Mouse (Mus musculus): ENCODE results near the gene Wnt2. TPM values are rescaled to one million over a fixed set of nuclear protein-coding genes. Genes with fewer than 3 reads are reported as not detected.

Wnt2 gene
- polyA plus RNA-seq (2014; fragmentation: Nextera tagmentation; extraction: Ambion mirVana) = 0.99 and 2.1 TPM in 2 replicates

- Histone ChIP-seq H3K4me3 (ENCODE audit: low read depth, low read length) (peak within 1 kb of the TSS; percentile 44), H3K36me3 (ENCODE audit: control insufficient read depth, insufficient read depth, low read length) (no peaks in the 10 kb centered on the region), H3K4me2 (replicated peaks; ENCODE audit: low read depth, low read length) (peak within 1 kb of the TSS; percentile 96), H3K9ac (ENCODE audit: low read depth, low read length) (peak within 1 kb of the TSS; percentile 27; the same call in 1 of the 2 replicates), H3K27ac (ENCODE audit: low read depth, low read length) (no peak within 1 kb of the TSS), H3K27me3 (ENCODE audit: control insufficient read depth, insufficient read depth, low read length) (peaks cover 31% of the 10 kb centered on the region), H3K9me3 (ENCODE audit: control insufficient read depth, low read length) (no peaks in the 10 kb centered on the region), H3K4me1 (replicated peaks; ENCODE audit: control insufficient read depth, insufficient read depth, low read length) (no peaks in the 10 kb centered on the region; the same call in 1 of the 2 replicates)
- under 1% methylated on average over 45 of the region's 47 CpGs for WGBS
- ATAC-seq (ENCODE audit: low FRiP score) (peak; percentile 56), DNase-seq (ENCODE audit: low spot score) (peak; percentile 57)
Measured at GRCm38 (mm10) chr6:18029746-18030656, at the start of gene Wnt2. TSS of gene Wnt2 (minus strand) at chr6:18030585.

DNA sequence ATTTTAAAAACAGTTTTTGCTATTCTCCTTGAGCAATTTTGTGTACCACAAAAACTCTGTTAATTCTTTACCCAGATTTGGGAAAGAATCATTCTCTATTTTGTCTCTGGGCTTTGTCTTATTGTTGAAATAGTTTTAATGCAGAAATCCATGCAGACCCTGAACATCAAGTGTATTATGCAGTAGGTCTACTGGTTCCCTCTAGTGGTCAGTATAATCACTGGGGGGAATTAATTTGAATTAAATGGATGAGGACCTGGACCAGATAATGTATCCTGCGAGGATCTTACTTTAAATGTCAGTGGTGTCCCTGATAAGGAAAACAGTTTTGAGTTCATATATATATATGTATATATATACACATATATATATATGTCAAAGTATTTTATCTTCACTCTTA, 48.2 kb upstream of the Wnt2 start:
- DNase-seq (ENCODE audit: low spot score) (peak; percentile 34), ATAC-seq (ENCODE audit: low FRiP score) (peak; percentile 59; the same call in 1 of the 2 replicates)
- Histone ChIP-seq H3K4me3 (ENCODE audit: low read depth, low read length) (no peak overlapping the region), H3K4me2 (replicated peaks; ENCODE audit: low read depth, low read length) (no peak overlapping the region), H3K27ac (ENCODE audit: low read depth, low read length) (no peak overlapping the region), H3K36me3 (ENCODE audit: control insufficient read depth, insufficient read depth, low read length) (no peaks in the 10 kb centered on the region), H3K27me3 (ENCODE audit: control insufficient read depth, insufficient read depth, low read length) (no peaks in the 10 kb centered on the region), H3K9me3 (ENCODE audit: control insufficient read depth, low read length) (no peaks in the 10 kb centered on the region), H3K4me1 (replicated peaks; ENCODE audit: control insufficient read depth, insufficient read depth, low read length) (no peaks in the 10 kb centered on the region), H3K9ac (ENCODE audit: low read depth, low read length) (no peak overlapping the region)
- WGBS = 40% methylated on average over 1 of the region's 1 CpGs

DNA sequence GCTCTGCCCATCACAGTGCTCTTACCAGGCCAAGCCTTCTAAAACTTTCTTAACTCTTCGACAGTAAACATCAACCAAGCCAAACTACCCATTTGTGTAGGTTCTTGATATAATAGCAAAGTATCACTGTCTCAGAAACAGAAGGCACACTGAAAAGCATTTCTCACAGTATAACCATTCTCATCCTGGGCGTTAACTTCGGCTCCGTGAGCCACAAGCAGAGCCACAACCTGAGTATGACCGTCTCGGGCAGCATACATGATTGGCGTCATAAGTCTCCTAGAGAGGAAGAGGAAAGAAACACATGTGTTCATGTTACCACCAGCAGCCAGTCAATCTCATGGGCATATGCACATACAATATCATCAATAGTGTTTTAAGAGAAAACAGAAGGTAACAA, 46.6 kb upstream of the Wnt2 start:
- no peak overlapping the region for H3K4me2 ChIP-seq (replicated peaks; ENCODE audit: low read depth, low read length)
- no peak overlapping the region for H3K9ac ChIP-seq (ENCODE audit: low read depth, low read length)
- no peak overlapping the region for H3K4me3 ChIP-seq (ENCODE audit: low read depth, low read length)
- H3K4me1 ChIP-seq (replicated peaks; ENCODE audit: control insufficient read depth, insufficient read depth, low read length) = no peaks in the 10 kb centered on the region
- H3K27me3 ChIP-seq (ENCODE audit: control insufficient read depth, insufficient read depth, low read length) = no peaks in the 10 kb centered on the region
- ATAC-seq (ENCODE audit: low FRiP score) (no peak), DNase-seq (ENCODE audit: low spot score) (no peak)
- H3K36me3 ChIP-seq (ENCODE audit: control insufficient read depth, insufficient read depth, low read length) = no peaks in the 10 kb centered on the region
- H3K27ac ChIP-seq (ENCODE audit: low read depth, low read length) = no peak overlapping the region
- WGBS = 83% methylated on average over 7 of the region's 7 CpGs
- H3K9me3 ChIP-seq (ENCODE audit: control insufficient read depth, low read length) = no peaks in the 10 kb centered on the region

DNA sequence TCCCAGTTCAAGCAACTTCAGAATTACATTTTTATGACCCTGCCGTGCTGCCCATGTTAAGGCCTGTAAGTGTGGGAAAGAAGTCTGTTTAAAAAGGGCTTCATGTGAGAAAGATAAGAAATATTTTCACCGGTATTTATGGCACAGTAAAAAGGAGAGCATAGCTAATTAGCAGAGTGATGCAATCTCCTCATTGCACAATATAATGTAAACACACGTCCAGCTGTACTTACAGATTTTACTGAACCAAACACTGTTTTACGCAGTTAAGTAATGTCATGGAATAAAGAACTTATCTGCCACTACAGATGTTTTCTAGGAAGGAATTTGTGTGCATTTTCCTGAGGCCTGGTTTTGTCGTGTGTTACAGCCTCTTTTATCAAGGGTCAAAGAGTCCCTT, 46.2 kb upstream of the Wnt2 start:
- 82% methylated on average over 5 of the region's 5 CpGs for WGBS
- no peaks in the 10 kb centered on the region for H3K27me3 ChIP-seq (ENCODE audit: control insufficient read depth, insufficient read depth, low read length)
- no peak for DNase-seq (ENCODE audit: low spot score)
- H3K4me3 ChIP-seq (ENCODE audit: low read depth, low read length) = no peak overlapping the region
- no peak for ATAC-seq (ENCODE audit: low FRiP score)
- no peaks in the 10 kb centered on the region for H3K4me1 ChIP-seq (replicated peaks; ENCODE audit: control insufficient read depth, insufficient read depth, low read length)
- H3K36me3 ChIP-seq (ENCODE audit: control insufficient read depth, insufficient read depth, low read length) = no peaks in the 10 kb centered on the region
- H3K9ac ChIP-seq (ENCODE audit: low read depth, low read length) = no peak overlapping the region
- no peaks in the 10 kb centered on the region for H3K9me3 ChIP-seq (ENCODE audit: control insufficient read depth, low read length)
- no peak overlapping the region for H3K27ac ChIP-seq (ENCODE audit: low read depth, low read length)
- no peak overlapping the region for H3K4me2 ChIP-seq (replicated peaks; ENCODE audit: low read depth, low read length)

- Histone ChIP-seq H3K9me3 (ENCODE audit: control insufficient read depth, low read length) (no peaks in the 10 kb centered on the region), H3K9ac (ENCODE audit: low read depth, low read length) (no peak overlapping the region), H3K27ac (ENCODE audit: low read depth, low read length) (no peak overlapping the region), H3K4me1 (replicated peaks; ENCODE audit: control insufficient read depth, insufficient read depth, low read length) (no peaks in the 10 kb centered on the region), H3K4me3 (ENCODE audit: low read depth, low read length) (no peak overlapping the region), H3K4me2 (replicated peaks; ENCODE audit: low read depth, low read length) (no peak overlapping the region), H3K36me3 (ENCODE audit: control insufficient read depth, insufficient read depth, low read length) (no peaks in the 10 kb centered on the region), H3K27me3 (ENCODE audit: control insufficient read depth, insufficient read depth, low read length) (no peaks in the 10 kb centered on the region)
- 83% methylated on average over 4 of the region's 4 CpGs for WGBS
- ATAC-seq (ENCODE audit: low FRiP score) (no peak), DNase-seq (ENCODE audit: low spot score) (no peak)
Measured at GRCm38 (mm10) chr6:18057899-18058298, 27.5 kb upstream of the Wnt2 start.

GRCm38 (mm10) chr6:18051702-18052101, 21.3 kb upstream of the Wnt2 start:
- no peak for DNase-seq (ENCODE audit: low spot score)
- no peaks in the 10 kb centered on the region for H3K9me3 ChIP-seq (ENCODE audit: control insufficient read depth, low read length)

GRCm38 (mm10) chr6:18044299-18044698, 13.9 kb upstream of the Wnt2 start:
- H3K4me1 ChIP-seq (replicated peaks; ENCODE audit: control insufficient read depth, insufficient read depth, low read length) = no peaks in the 10 kb centered on the region
- WGBS = 83% methylated on average over 4 of the region's 4 CpGs
- no peak overlapping the region for H3K4me2 ChIP-seq (replicated peaks; ENCODE audit: low read depth, low read length)

More at GRCm38 (mm10) chr6:18051702-18052101, 21.3 kb upstream of the Wnt2 start:
- Histone ChIP-seq H3K4me1 (replicated peaks; ENCODE audit: control insufficient read depth, insufficient read depth, low read length) (no peaks in the 10 kb centered on the region), H3K9ac (ENCODE audit: low read depth, low read length) (no peak overlapping the region), H3K4me2 (replicated peaks; ENCODE audit: low read depth, low read length) (no peak overlapping the region), H3K36me3 (ENCODE audit: control insufficient read depth, insufficient read depth, low read length) (no peaks in the 10 kb centered on the region), H3K4me3 (ENCODE audit: low read depth, low read length) (no peak overlapping the region), H3K27me3 (ENCODE audit: control insufficient read depth, insufficient read depth, low read length) (no peaks in the 10 kb centered on the region), H3K27ac (ENCODE audit: low read depth, low read length) (no peak overlapping the region)
- ATAC-seq (ENCODE audit: low FRiP score) = no peak
- WGBS = 53% methylated on average over 5 of the region's 5 CpGs

DNA sequence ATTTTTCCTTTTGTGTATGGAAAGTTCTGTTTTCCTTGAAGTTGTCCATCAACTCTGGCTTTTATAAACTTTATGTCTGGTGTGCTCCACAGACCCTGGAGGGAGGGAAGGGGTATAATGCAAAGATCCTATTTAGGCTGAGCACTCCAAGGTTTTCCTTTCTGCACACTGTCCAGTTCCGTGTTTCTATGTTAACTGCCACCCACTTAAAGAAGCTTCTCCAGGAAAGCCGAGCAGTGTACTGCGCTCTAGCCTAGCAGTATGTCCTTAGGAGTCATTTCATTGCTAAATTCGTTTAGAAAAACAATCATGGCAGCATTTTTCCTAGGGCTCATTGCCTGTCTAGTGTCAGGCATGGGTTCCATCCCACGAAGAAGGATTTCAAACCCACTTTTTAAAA, 12.8 kb upstream of the Wnt2 start:
- DNase-seq (ENCODE audit: low spot score) (no peak), ATAC-seq (ENCODE audit: low FRiP score) (no peak)
- Histone ChIP-seq H3K4me2 (replicated peaks; ENCODE audit: low read depth, low read length) (no peak overlapping the region), H3K27ac (ENCODE audit: low read depth, low read length) (no peak overlapping the region), H3K4me3 (ENCODE audit: low read depth, low read length) (no peak overlapping the region), H3K36me3 (ENCODE audit: control insufficient read depth, insufficient read depth, low read length) (no peaks in the 10 kb centered on the region), H3K9ac (ENCODE audit: low read depth, low read length) (no peak overlapping the region), H3K9me3 (ENCODE audit: control insufficient read depth, low read length) (no peaks in the 10 kb centered on the region), H3K4me1 (replicated peaks; ENCODE audit: control insufficient read depth, insufficient read depth, low read length) (no peaks in the 10 kb centered on the region), H3K27me3 (ENCODE audit: control insufficient read depth, insufficient read depth, low read length) (no peaks in the 10 kb centered on the region)
- WGBS = 84% methylated on average over 5 of the region's 5 CpGs

More at GRCm38 (mm10) chr6:18044299-18044698, 13.9 kb upstream of the Wnt2 start:
- H3K27ac ChIP-seq (ENCODE audit: low read depth, low read length) = no peak overlapping the region
- no peak overlapping the region for H3K9ac ChIP-seq (ENCODE audit: low read depth, low read length)
- no peaks in the 10 kb centered on the region for H3K36me3 ChIP-seq (ENCODE audit: control insufficient read depth, insufficient read depth, low read length)
- no peak for ATAC-seq (ENCODE audit: low FRiP score)
- H3K27me3 ChIP-seq (ENCODE audit: control insufficient read depth, insufficient read depth, low read length) = no peaks in the 10 kb centered on the region
- no peaks in the 10 kb centered on the region for H3K9me3 ChIP-seq (ENCODE audit: control insufficient read depth, low read length)
- no peak overlapping the region for H3K4me3 ChIP-seq (ENCODE audit: low read depth, low read length)
- DNase-seq (ENCODE audit: low spot score) = no peak

DNA sequence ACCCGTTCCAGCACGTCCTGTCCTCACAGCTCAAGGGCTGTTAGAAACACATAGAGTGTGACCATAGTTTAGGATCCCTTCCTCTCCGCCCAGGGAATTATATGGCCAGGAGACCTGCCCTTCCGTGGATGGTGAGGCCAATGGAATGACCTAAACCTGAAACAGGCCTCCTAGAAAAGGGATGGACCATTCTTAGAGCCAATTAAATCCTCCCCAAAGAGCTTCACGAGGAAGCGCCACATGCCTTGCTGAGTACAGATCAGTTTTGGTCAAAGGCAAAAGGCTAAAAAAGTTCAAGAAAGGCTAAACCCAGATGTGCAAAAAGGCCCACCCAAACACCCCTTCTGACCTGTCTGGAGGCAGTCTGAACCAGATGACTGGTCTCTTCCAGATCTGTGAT, 1.9 kb upstream of the Wnt2 start:
- Histone ChIP-seq H3K4me1 (replicated peaks; ENCODE audit: control insufficient read depth, insufficient read depth, low read length) (no peaks in the 10 kb centered on the region; the same call in 1 of the 2 replicates), H3K27ac (ENCODE audit: low read depth, low read length) (no peak overlapping the region), H3K9me3 (ENCODE audit: control insufficient read depth, low read length) (no peaks in the 10 kb centered on the region), H3K36me3 (ENCODE audit: control insufficient read depth, insufficient read depth, low read length) (no peaks in the 10 kb centered on the region), H3K4me3 (ENCODE audit: low read depth, low read length) (peak overlapping the region; percentile 44; the same call in 1 of the 2 replicates), H3K27me3 (ENCODE audit: control insufficient read depth, insufficient read depth, low read length) (peaks cover 31% of the 10 kb centered on the region), H3K4me2 (replicated peaks; ENCODE audit: low read depth, low read length) (peak overlapping the region; percentile 96), H3K9ac (ENCODE audit: low read depth, low read length) (no peak overlapping the region)
- whole genome bisulfite sequencing = 27% methylated on average over 6 of the region's 6 CpGs
- ATAC-seq (ENCODE audit: low FRiP score) (no peak), DNase-seq (ENCODE audit: low spot score) (no peak)

All from hindbrain, embryonic 11.5 days (tissue).